Mouse (Mus musculus) ES-Bruce4 (cell line): ENCODE results near the gene Mtf2.

Experiments used
- CTCF ChIP-seq: IDR thresholded peaks from one replicate; pipeline ENCODE4 v1.8.1; 2011; ENCODE audit warnings: low read depth, low read length
- EP300 ChIP-seq: IDR thresholded peaks from 2 replicates; pipeline ENCODE4 v1.6.1; 2011; ENCODE audit warnings: low read depth, low read length; ENCODE audit not compliant: insufficient read depth
- POLR2A ChIP-seq: IDR thresholded peaks from one replicate; pipeline ENCODE4 v1.8.1; 2011; ENCODE audit warnings: low read length; ENCODE audit not compliant: insufficient read depth

DNA sequence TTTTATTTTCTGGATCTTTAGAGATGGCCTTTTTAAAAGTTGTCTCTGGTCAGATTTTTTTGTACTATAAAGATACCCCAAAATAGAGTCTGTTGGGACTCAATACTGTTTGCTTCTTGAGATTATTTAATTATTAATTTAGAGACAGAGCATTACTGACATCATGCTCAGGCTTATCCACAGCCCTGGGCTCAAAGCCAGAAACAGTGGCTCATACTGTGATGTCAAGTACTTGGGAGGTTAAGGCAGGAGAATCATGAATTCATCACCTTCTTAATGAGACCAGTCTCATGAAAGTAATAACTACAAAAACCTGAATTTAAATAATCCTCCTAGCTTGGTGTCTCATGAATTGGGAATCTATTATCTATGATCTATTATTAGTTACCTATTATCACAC is 34.7 kb downstream of the Mtf2 start:
- TF ChIP-seq CTCF (no peak), POLR2A (no peak), EP300 (no peak)
